Mouse (Mus musculus) 3T3-L1 (cell line): Measurements from ENCODE around the gene Fyn.

ENCODE experiments used
- DNase-seq: peaks from one replicate; pipeline ENCODE4 v3.0.0-alpha.2; 2015; ENCODE audit warnings: low read depth, low spot score

Gene Fyn

GRCm38 (mm10) chr10:39505621-39506020 is 137.0 kb downstream of the Fyn start:
- DNase-seq = peak; percentile 29

GRCm38 (mm10) chr10:39506353-39506752 is 137.7 kb downstream of the Fyn start:
- DNase-seq = no peak

GRCm38 (mm10) chr10:39506831-39507230 is 138.2 kb downstream of the Fyn start:
- no peak for DNase-seq

- no peak for DNase-seq
These were observed 140.1 kb downstream of the Fyn start for GRCm38 (mm10) chr10:39508801-39509200.

- DNase-seq = no peak
These were observed 141.3 kb downstream of the Fyn start for GRCm38 (mm10) chr10:39509937-39510336.

- no peak for DNase-seq
These were observed 144.1 kb downstream of the Fyn start for GRCm38 (mm10) chr10:39512631-39513314.

- DNase-seq = no peak
These were observed 146.3 kb downstream of the Fyn start for GRCm38 (mm10) chr10:39514916-39515315.

- no peak for DNase-seq
These were observed 148.0 kb downstream of the Fyn start for GRCm38 (mm10) chr10:39516541-39517133.

GRCm38 (mm10) chr10:39517375-39517774 is 148.7 kb downstream of the Fyn start:
- no peak for DNase-seq

GRCm38 (mm10) chr10:39518232-39518631 is 149.6 kb downstream of the Fyn start:
- DNase-seq = no peak

GRCm38 (mm10) chr10:39518859-39519258 is 150.2 kb downstream of the Fyn start:
- DNase-seq = peak; percentile 54

- DNase-seq = peak; percentile 84
These were observed 151.7 kb downstream of the Fyn start for GRCm38 (mm10) chr10:39520123-39520989.

GRCm38 (mm10) chr10:39521327-39521726 is 152.7 kb downstream of the Fyn start:
- DNase-seq = peak; percentile 52

- DNase-seq = peak; percentile 63
These were observed 153.3 kb downstream of the Fyn start for GRCm38 (mm10) chr10:39521861-39522391.

GRCm38 (mm10) chr10:39522857-39523614 is 154.4 kb downstream of the Fyn start:
- DNase-seq = no peak

- DNase-seq = no peak
These were observed 155.7 kb downstream of the Fyn start for GRCm38 (mm10) chr10:39524355-39524754.

- no peak for DNase-seq
These were observed 156.8 kb downstream of the Fyn start for GRCm38 (mm10) chr10:39525431-39525830.

- no peak for DNase-seq
These were observed 158.5 kb downstream of the Fyn start for GRCm38 (mm10) chr10:39527113-39527512.

GRCm38 (mm10) chr10:39529179-39529578 is 160.5 kb downstream of the Fyn start:
- no peak for DNase-seq

GRCm38 (mm10) chr10:39532008-39532740 is 163.5 kb downstream of the Fyn start:
- no peak for DNase-seq

- DNase-seq = no peak
These were observed 164.2 kb downstream of the Fyn start for GRCm38 (mm10) chr10:39532823-39533222.
